Mouse (Mus musculus) lung, adult 18-20 months (tissue): Measurements from ENCODE around the gene Hcrtr1.
A peak's percentile ranks its signal among the peaks of the same experiment; 100 is the strongest.

ENCODE experiments used
- DNase-seq, 2 experiments: peaks; one replicate each; pipeline ENCODE4 v3.0.0; 2022; ENCODE audit warnings: mixed read lengths in 2 of 2

Hcrtr1 gene

GRCm38 (mm10) chr4:130120752-130121151 is 18.4 kb downstream of the Hcrtr1 start:
- no peak for DNase-seq

GRCm38 (mm10) chr4:130112732-130113131 is 26.4 kb downstream of the Hcrtr1 start:
- no peak for DNase-seq

- DNase-seq, result peak; percentile 78 to 83
Measured at GRCm38 (mm10) chr4:130112299-130112698, 26.9 kb downstream of the Hcrtr1 start.

DNA sequence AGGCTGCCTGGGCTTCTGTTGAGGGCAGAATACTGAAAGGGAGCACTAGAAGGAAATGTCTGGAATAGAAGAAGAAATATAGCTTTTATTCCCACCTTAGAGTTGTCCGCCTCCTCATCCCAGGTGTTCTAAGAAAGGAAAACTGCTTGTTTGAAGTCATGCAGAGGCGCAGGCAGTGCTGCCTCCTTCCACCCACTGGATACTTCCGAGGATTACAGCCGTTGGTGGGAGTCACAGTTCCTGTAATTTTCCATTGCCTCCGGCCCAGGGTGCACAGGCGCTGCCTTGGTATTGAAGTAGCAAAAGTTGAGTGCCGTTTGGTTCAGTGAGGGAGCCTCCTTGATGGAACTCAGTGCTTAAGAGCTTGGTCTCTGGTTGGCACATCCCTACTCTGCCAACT is 29.1 kb downstream of the Hcrtr1 start:
- peak; percentile 51 to 53 for DNase-seq

GRCm38 (mm10) chr4:130109666-130110065 is 29.5 kb downstream of the Hcrtr1 start:
- peak in 1 of 2 experiments; percentile 45 for DNase-seq

DNA sequence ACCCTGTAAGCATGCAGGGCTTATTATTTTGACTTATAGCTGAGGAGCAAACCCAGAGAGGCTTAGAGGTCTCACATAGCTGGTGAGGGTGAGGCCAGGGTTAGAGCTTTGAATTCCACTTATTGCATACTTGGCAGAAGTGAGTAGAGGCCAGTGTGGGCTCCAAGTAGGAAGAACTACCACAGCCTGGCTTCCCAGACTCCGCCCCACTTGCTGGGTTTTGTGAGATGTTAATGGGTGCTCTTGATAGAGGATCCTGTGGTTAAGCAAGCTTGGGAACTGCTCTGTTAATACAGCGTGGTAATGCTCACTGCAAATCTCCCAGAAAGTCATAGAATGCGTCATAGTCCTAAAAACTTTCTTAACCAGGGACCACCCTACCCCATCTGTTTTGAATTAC is 30.2 kb downstream of the Hcrtr1 start:
- peak; percentile 83 to 85 for DNase-seq

DNA sequence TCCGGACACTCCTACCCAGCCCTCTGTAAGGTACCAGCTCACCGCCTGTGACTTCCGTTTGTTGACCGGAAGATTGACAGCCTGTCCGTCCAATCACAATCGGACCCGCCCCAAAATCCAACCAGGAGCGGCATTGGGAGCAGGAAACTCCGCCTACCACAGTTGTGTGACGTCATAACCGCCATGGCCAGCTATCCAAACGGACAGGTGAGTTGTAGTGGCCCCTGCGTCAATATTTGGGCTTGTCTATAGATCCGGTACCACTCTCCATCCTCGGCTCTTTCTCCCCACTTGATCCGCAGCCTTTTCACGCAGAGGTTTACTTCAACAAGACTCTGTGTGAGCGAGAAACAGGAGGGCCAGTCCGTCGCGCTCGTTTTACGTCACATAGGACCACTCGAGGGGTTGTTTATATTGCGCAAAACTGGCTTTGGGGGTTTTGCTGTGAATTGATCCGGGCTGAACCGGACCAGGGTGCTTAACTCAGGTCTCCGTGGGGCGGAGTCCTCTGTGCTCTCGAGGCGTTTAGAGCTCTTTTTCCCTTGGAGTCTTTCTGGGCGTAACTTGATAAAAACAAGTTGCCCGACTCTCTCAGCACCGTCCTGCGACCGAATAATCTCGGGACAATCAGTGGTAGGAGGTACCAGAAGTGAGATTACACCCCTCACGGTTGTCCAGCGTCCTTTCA is 31.6 kb downstream of the Hcrtr1 start:
- DNase-seq, result peak; percentile 100

GRCm38 (mm10) chr4:130107065-130107443 is 32.1 kb downstream of the Hcrtr1 start:
- no peak for DNase-seq

- DNase-seq, result no peak
Measured at GRCm38 (mm10) chr4:130104584-130104983, 34.6 kb downstream of the Hcrtr1 start.

GRCm38 (mm10) chr4:130103632-130104031 is 35.5 kb downstream of the Hcrtr1 start:
- no peak for DNase-seq

DNA sequence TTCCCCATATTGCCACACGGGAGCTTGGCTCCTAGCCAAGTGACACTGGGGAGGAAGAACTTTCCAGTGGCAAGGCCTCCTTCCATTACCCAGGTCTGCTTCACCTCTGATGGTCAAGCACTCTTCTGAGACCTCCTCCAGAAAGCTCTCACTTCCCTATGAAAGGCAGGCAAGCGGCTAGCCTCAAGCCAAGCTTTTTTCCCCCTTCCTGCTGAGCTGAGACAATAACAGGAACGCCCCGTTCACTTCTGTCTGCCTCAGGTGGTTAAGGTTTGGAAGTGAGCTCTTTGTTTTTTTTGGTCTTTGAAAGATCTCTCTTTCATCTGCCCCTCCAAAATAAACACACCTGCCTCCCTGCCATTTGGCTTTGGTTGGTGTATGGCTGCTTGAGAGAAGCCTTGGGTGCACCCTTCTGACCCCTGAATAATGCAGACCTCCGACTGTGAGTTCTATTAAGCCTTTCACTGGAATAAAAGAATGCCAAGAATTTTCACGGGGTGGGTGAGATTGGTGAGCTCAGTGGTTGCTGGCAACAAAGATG is 37.0 kb downstream of the Hcrtr1 start, which contains the start of gene Pef1:
Gene Pef1, plus strand, starts transcription at position 448 of the 541 bp plus-strand sequence.
- peak; percentile 67 to 77 for DNase-seq

DNA sequence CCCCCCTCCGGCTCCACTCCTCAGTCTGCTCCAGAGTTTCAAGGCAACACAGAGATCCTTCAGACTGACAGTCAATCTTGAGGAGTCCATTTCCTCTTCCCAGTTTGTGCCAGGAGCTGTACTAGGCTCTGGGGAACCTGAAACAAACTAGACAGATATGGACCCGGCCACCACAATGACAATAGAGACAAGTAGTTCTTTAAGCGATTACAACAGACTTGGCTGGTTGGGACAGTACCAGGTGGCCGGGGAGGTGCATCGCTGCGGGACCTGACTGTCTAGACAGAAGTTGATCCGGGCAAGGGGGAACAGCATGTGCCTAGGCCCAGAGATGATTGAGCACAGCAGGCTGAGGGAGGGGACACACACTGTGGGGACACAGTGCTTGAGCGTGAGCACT is 38.0 kb downstream of the Hcrtr1 start:
- peak in 1 of 2 experiments; percentile 45 for DNase-seq

DNA sequence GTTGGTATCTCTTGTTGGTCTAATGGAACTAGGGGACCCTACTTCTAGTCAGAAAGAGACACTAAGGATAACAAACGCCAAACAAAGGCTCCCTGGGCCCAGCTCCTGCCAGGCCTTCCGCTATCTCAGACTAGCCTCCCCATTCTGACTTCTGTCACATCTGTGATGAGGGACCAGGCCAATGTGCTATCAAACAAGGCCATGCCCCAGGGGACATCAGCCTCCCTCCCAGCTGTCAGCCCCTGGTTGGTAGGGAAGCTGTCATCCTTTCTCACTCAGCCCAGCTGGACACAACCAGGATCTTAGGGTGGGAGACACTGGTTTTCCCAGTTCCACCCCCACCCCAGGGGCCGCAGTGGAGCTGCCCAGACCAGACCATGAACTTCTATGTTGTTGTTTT is 44.0 kb downstream of the Hcrtr1 start:
- no peak for DNase-seq

DNA sequence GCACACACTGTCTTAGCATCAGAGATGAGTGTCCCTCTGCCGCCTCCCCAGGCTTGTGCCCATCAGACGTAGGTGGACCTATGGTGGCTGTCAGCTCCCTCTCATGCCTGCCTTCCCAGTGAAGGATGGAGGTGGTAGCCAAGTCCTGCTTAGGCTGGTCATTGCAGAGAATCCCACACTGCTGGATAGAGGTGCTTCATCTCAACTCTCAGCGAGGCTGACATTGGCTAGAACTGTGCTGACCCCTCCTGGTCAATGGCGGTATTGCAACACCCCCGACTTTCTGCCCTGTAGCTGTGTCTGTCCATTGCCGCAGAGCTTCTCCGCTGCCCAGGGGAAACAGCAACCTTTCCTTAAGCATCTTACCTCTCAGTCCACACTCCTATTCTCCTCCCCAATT is 51.9 kb downstream of the Hcrtr1 start:
- peak; percentile 87 for DNase-seq

DNA sequence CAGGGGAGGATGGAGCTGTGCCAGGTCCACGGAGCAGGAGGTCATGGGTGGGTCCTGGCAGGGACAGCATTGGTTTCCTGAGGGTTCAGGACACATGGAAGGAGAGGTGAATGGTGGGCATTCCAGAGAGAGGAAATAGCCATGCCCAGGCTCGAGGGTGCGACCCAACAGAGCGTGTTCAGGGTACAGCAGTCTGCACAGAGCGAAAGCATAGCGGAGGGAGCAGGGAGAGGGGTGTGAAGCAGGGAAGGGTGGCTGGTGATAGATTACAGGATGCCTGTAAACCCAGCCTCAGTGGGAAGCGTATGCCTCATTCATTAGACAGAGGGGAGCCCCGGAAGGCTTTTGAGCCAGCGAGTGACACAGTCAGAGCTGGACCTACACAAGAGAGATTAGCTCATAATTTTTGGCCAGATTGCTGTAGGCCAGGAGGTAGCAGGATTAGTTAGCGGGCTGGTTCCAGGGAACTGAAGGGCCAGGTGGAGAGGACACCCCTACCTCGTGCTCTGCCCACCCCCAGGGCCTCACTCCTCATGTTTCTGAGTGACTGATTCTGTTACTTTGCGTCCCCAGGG is 53.8 kb downstream of the Hcrtr1 start:
- DNase-seq, result no peak

GRCm38 (mm10) chr4:130084331-130084945 is 54.7 kb downstream of the Hcrtr1 start:
- no peak for DNase-seq

DNA sequence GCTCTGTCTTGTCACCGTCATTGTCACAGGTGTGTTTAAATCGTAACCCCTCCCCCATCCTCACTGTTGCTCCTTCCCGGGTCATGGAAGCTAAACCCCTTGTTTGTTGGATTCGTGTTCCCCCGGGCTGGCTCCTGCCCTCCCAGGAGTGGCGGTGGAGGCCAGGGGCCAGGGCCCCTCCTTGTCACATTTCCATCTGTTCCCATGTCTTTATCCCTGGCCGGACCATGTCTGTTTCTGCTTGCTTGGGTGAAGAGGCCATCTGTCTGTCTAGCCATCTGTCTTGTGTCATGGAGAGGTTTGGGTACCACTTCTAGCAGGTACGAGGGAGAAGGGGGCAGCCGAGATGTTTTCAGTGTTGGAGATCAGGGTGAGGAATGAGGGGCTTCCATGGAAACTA is 56.9 kb downstream of the Hcrtr1 start:
- no peak for DNase-seq

- peak; percentile 53 to 69 for DNase-seq
Measured at GRCm38 (mm10) chr4:130081345-130082190, 57.6 kb downstream of the Hcrtr1 start.
